Mouse (Mus musculus) limb, embryonic 13.5 days (tissue): ENCODE results near the gene Gm6401. TPM values are rescaled to one million over a fixed set of nuclear protein-coding genes. Genes with fewer than 3 reads are reported as not detected.
"Not testable (repeated sequence)": the region's sequence is repeated elsewhere in the genome, so short reads cannot be mapped to it uniquely, and the experiment has no call there.

ENCODE experiments used
- ATAC-seq: fragments of 200-750 bp; cut with Nextera tagmentation; 2 replicates; pipeline ENCODE4 v1.8.0; 2017; ENCODE audit warnings: low read depth, moderate number of reproducible peaks, moderate TSS enrichment; ENCODE audit not compliant: low FRiP score
- H3K27ac ChIP-seq: fragments of 300-500 bp; sonication (generic); 2 replicates; pipeline ENCODE4 v1.5.1; 2015; ENCODE audit warnings: inconsistent platforms, mild to moderate bottlenecking, moderate library complexity
- H3K27me3 ChIP-seq: fragments of 300-500 bp; sonication (generic); 2 replicates; pipeline ENCODE4 v1.6.1; 2015; ENCODE audit warnings: mild to moderate bottlenecking, inconsistent platforms
- H3K36me3 ChIP-seq: fragments of 300-500 bp; sonication (generic); 2 replicates; pipeline ENCODE4 v1.6.1; 2015; ENCODE audit warnings: inconsistent platforms, mild to moderate bottlenecking, moderate library complexity
- H3K4me1 ChIP-seq: fragments of 300-500 bp; sonication (generic); 2 replicates; pipeline ENCODE4 v1.6.1; 2015; ENCODE audit warnings: inconsistent platforms
- H3K4me2 ChIP-seq: fragments of 300-500 bp; sonication (generic); replicated peaks from 2 replicates; pipeline ENCODE4 v1.6.1; 2015; ENCODE audit warnings: inconsistent platforms, mild to moderate bottlenecking, moderate library complexity
- H3K4me3 ChIP-seq: fragments of 300-500 bp; sonication (generic); 2 replicates; pipeline ENCODE4 v1.5.1; 2015; ENCODE audit warnings: moderate library complexity, mild to moderate bottlenecking, inconsistent platforms
- H3K9ac ChIP-seq: fragments of 300-500 bp; sonication (generic); 2 replicates; pipeline ENCODE4 v1.6.1; 2015; ENCODE audit warnings: mild to moderate bottlenecking, inconsistent platforms
- H3K9me3 ChIP-seq: fragments of 300-500 bp; sonication (generic); 2 replicates; pipeline ENCODE4 v1.6.1; 2016; ENCODE audit warnings: inconsistent platforms
- WGBS: fragments of 180-500 bp; shearing (Covaris S2); methylation state at CpG from one replicate; pipeline ENCODE4 v1.1.7; 2015; 5-methylcytosine and 5-hydroxymethylcytosine counted together
- polyA plus RNA-seq: library from polyadenylated mRNA; unstranded; fragments of >200 nt; fragmentation: Nextera tagmentation; extraction: Ambion mirVana; gene quantifications from 2 replicates; pipeline ENCODE4 v1.2.1, GENCODE M21; 2015

Gm6401 gene
- not detected in 2 replicates for polyA plus RNA-seq

DNA sequence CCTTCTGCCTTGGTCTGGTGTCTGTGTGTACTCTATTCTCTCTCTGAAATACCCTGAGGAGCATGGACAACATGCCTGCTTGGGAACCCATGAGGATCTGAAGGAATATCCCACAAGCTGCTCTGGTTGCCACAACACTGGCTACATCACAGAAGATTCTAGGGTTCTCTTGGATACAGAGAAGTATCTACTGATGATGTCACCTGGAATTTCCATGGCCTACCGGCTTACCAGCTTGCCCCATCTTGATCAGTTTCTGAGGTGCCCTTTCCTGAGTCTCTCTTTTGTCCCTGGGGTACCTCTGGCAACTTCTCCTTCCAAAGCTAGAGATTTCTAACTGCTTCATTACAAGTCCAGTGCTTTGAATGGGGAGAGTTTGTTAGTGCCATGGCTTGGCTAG, at the start of gene Gm6401:
Gene Gm6401, minus strand, starts transcription at position 101 of the 400 bp plus-strand sequence.
- not testable (repeated sequence) for H3K27ac ChIP-seq, H3K4me3 ChIP-seq, H3K9me3 ChIP-seq, H3K9ac ChIP-seq, H3K4me1 ChIP-seq, H3K36me3 ChIP-seq, H3K27me3 ChIP-seq, H3K4me2 ChIP-seq, ATAC-seq
- 81% methylated on average over 1 of the region's 1 CpGs for WGBS

GRCm38 (mm10) chr14:41983225-41983624, 15.5 kb upstream of the Gm6401 start, which contains the start of gene Gm3543:
Gene Gm3543, minus strand, starts transcription at chr14:41983325.
- not testable (repeated sequence) for H3K36me3 ChIP-seq, H3K9ac ChIP-seq, H3K27me3 ChIP-seq, H3K4me1 ChIP-seq, H3K4me2 ChIP-seq, ATAC-seq, H3K4me3 ChIP-seq, H3K27ac ChIP-seq, H3K9me3 ChIP-seq
- 90% methylated on average over 1 of the region's 1 CpGs for WGBS

GRCm38 (mm10) chr14:41968596-41968995, 869 bp upstream of the Gm6401 start:
- H3K4me3 ChIP-seq, H3K9me3 ChIP-seq, H3K4me2 ChIP-seq, ATAC-seq, H3K4me1 ChIP-seq, H3K27ac ChIP-seq, H3K9ac ChIP-seq, H3K27me3 ChIP-seq, H3K36me3 ChIP-seq: not testable (repeated sequence)
- WGBS: 67% methylated on average over 3 of the region's 3 CpGs

DNA sequence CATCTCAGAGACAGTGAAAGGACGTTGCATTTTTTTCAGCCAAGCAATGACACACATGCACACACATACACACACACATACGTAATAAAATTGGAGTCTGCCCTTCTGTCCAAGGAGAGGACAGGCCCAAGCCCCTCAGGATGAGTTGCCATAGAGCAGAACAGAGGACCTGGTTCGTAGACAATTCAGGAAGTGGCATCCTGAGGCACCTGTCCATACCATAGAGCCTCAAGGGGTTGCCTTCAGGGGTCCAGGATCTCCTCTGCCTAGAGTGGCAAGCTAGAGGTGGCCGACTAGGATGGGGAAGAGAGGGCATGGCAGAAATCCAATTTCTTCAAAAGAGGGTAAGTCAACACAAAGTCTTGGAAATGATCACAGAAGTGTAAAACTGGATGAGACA, 3.6 kb downstream of the Gm6401 start:
- not testable (repeated sequence) for H3K36me3 ChIP-seq, H3K4me1 ChIP-seq, H3K27me3 ChIP-seq, H3K9ac ChIP-seq, ATAC-seq, H3K27ac ChIP-seq, H3K4me3 ChIP-seq, H3K9me3 ChIP-seq, H3K4me2 ChIP-seq
- 68% methylated on average over 4 of the region's 4 CpGs for WGBS

- not testable (repeated sequence) for H3K27me3 ChIP-seq, H3K4me3 ChIP-seq, H3K36me3 ChIP-seq, H3K4me1 ChIP-seq, H3K9me3 ChIP-seq, H3K27ac ChIP-seq, H3K9ac ChIP-seq, H3K4me2 ChIP-seq, ATAC-seq
- 75% methylated on average over 2 of the region's 2 CpGs for WGBS
Measured at GRCm38 (mm10) chr14:41943695-41944094, 24.0 kb downstream of the Gm6401 start, which contains the start of gene 1700024B05Rik. Gene 1700024B05Rik, plus strand, starts transcription at chr14:41943995.

DNA sequence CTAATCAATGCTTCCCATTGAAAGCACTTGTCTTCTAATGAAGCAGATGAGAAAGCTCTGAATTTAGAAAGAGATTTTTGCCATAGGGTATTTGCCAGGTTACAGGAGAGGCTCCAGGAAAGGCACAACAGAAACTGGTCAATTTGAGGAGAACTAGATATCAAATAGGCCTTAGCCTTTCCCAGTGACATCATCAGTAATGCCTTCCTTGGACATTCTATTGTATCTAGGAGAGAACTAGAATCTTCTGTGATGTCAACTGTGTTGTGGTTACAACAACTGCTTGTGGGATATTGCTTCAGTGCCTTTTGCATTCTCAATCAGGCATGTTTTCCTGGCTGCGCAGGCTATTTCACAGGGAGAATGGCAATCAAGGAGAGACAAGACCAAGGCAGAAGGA, 43.1 kb downstream of the Gm6401 start, which contains the start of gene 1700049E17Rik1:
Gene 1700049E17Rik1, plus strand, starts transcription at position 301 of the 400 bp plus-strand sequence.
- H3K4me3 ChIP-seq, H3K27ac ChIP-seq, H3K36me3 ChIP-seq, H3K9me3 ChIP-seq, H3K4me1 ChIP-seq, H3K27me3 ChIP-seq, H3K4me2 ChIP-seq, H3K9ac ChIP-seq, ATAC-seq: not testable (repeated sequence)
- WGBS: no CpG with 5 or more reads among the region's 1 CpGs

Other genes with a start within 250 kb of the Gm6401 start
- gene Gm7929, start 217.3 kb downstream of the Gm6401 start, polyA plus RNA-seq: not detected in 2 replicates
- not detected in 2 replicates for gene Gm47189, start 195.5 kb downstream of the Gm6401 start, polyA plus RNA-seq
- not detected in 2 replicates for gene Gm7980, start 60.6 kb downstream of the Gm6401 start, polyA plus RNA-seq
- gene 1700049E17Rik1, start 43.0 kb downstream of the Gm6401 start, polyA plus RNA-seq: not detected in 2 replicates
- not detected in 2 replicates for gene 1700024B05Rik, start 23.9 kb downstream of the Gm6401 start, polyA plus RNA-seq
- not detected in 2 replicates for gene Gm3543, start 15.4 kb upstream of the Gm6401 start, polyA plus RNA-seq
- not detected in 2 replicates for gene Gm7951, start 149.4 kb upstream of the Gm6401 start, polyA plus RNA-seq
- not detected in 2 replicates for gene Gm17027, start 194.7 kb upstream of the Gm6401 start, polyA plus RNA-seq
- gene Gm3573, start 222.9 kb upstream of the Gm6401 start, polyA plus RNA-seq: not detected in 2 replicates